Mouse (Mus musculus): ENCODE results near the gene St14.
"Not testable (repeated sequence)": the region's sequence is repeated elsewhere in the genome, so short reads cannot be mapped to it uniquely, and the experiment has no call there.

The St14 gene

DNA sequence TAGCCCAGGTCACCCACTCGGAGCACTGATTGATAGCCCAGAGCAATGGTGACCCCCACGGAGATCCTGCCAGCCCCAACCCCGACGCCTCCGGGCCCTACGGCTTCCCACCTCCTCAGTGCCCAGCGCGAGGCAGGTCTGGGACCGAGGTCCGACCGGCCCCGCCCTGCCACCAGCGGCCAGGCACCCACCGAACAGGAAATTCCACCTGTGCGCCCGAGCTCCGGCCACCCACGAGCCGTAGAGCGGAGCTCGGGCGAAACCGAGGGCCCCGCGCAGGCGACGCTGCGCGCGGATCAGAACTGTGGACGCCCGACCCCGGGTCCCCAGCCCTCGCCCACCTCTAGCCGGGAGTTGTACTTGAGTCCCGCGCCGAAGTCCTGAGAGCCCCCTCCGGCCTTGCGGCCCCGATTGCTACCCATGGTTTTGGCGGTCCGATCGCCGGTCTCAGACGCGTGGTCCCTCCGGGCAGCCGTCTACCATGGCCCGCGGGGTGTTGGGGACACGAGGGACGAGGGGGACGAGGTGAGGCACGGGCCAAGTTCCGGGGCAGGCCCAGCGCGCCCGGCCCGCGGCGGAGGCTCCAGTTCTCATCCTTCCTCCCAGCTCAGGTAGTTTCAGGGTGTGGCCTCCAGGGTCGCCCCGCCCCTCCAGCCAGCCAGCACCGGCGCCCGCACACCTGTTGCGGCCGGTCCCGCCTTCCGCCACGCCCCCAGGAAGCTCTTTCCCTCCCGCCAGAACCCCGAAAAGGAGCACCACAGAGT lies at the start of gene St14:
St14 (minus strand) TSS at position 649 of the 764 bp plus-strand sequence.
- peak in 1 of 2 experiments; percentile 51 for DNase-seq

DNA sequence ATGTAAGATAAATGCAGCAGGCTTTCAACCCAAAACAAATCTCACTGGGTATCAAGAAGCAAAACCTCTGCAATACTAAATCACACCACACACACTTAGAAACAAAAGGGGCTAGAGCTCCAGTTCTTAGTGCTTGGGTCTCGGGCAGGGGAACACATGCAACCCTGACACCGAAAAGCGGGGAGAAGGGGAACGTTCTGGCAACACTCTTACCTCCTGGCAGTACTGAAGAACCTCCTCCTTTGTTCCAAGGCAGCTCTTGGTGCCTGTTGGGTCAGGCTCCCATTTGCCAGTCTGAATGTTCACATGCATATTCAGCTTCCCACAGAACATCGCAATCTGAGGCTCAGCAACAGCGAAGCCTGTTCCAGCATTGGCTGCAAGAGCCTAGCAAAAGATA lies 46.0 kb upstream of the St14 start:
- no peak for DNase-seq

DNA sequence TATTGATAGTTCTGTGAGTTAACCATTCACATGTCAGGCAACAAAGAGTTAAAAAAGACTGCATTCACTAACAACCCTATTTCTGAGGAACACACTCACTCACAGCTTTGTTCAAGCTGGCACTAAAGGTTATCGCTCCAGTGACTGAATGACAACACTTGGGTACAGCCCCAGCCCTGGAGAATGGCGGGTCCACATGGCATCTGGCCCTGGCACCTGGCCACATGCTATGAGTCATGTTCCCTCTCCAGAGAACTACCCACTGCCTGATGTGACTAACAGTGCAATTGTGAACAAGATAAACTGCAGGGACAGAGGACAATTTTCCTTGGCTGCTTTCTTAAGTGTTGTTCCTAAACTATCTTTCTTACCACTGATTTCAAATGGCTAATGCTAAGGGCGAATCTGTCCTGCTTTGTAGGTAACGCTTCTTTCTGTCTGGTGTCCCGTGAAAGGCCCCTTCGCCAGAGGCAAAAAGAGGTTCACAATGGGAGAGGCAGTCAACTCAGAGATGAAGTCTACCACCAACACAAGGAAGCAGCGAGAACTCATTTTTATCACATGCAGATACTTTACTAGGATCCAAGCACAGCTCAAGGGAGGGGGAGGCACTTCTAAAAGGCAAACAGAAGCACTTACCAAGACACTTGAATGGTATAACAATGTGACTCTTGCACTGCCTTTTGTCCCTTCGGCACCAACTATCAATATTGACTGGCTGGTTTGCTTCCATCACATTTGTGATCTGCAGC lies 44.9 kb upstream of the St14 start:
- peak; percentile 84 to 91 for DNase-seq

DNA sequence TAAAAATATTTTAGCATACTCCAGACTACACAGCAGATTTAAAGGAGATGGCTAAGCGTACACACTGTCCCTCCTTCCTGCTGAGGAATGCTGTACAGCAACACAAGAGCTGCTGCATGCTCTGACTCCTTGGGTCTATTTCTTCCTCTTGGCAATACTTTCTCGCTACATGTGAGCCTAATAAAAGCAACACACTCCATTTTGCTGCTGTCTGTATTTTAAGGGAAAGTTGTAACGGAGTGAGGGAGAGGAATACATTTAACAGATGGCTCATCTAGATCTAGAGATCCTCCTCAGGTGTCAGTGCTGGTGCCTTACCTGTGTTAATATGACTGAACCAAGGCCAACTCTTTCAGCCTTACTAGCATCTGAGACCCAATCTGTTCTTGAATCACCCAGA lies 44.3 kb upstream of the St14 start:
- no peak for DNase-seq

DNA sequence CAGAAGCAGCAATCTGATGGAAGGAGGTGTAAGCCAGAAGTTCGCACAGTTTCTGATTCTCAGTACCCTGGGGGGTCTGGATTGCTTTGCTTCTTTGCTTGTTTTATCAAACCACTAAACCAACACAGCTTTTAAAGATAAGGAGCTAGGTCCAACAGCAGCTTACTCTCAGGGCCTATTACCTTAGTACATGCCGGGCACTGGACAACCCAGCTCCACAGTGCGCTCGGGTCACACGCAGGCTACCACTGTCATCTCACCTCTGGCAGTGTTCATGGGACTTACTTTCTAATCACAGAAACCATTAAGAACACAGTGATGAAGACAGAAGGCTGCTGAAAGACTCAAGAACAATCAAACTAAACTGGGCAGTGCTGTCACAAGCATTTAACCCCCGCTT lies 43.7 kb upstream of the St14 start:
- no peak for DNase-seq

DNA sequence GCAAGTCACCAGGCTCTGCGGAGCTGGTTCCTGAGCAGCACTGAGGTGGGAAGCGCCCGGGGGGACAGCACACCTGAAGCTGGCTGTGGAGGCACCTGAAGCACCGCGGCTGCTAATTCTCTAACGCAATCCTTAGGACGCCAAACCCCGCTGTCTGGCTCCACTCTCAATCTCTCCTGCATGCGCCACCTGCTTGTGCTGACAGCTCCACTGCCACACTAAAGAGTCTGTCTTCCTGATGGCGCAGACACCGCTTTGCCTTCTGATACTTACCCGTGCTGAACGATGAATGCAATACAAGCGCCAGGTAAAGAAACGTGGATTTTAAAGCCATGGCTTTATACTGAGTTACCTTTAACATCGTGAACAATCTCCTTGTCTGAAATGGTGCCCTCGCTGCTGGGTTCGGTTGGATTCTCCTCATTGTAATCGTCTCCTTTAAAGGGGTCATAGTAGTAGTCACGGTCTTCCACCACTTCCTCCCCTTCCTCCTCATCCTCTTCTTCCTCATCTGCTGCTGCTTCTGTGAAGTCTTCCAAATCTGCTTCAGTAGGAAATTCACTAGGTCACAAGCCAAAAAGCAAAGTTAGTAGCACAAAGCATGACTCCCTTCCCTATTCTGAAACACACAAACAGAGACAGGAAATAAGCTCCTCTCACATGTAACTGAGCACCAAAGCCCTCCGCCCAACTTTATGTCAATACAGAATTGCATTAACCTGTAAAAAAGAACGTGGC lies 36.9 kb upstream of the St14 start:
- no peak for DNase-seq

DNA sequence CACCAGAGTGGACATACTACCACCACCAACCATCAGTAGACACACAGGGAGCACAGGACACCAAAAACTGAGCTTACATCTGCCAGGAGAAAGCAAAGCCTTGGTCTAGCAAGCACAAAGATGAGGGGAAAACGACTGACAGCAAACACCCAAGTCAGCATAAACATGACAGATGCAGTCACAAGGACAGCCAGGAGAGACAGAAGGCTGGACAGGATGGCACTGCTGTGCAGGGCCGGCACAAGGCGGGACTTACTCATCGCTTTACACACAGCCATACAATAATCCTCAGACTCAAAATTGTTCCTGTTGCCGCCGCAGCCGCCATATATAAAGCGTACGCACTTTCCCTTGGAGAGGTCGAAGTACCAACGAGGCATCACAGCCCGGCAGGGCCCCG lies 35.7 kb upstream of the St14 start:
- peak; percentile 33 to 37 for DNase-seq

DNA sequence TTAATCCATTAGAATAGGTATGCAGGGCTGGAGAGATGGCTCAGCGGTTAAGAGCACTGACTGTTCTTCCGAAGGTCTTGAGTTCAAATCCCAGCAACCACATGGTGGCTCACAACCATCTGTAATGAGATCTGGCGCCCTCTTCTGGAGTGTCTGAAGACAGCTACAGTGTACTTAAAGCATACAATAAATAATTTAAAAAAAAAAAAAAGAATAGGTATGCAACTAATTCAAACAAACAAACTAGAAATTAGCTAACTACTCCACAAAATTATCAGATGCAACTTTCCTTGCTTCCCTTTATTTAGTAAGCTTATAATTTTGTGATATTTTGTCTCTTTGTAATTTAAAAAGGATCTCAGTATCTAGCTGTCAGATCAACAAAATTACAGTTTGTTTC lies 33.9 kb upstream of the St14 start:
- DNase-seq, result not testable (repeated sequence)

DNA sequence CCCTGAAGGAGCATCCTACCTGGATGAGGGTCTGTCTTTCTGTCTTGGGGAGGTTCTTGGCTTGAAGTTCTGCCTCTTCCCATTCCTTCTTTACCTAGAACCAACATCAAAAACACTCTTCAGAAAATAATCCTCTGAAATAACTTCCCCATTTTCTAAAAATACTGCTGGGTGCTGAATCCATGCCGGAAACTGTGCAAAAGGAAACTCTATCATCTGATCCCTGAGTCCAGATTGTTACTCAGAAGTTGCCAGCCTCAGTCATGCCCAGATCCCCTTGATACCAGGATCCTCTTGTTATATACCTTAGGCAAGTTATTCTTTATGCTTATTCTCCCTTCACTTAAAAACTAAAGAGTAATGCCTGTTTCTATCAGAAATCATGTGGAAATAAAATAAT lies 31.7 kb upstream of the St14 start:
- DNase-seq, result no peak

DNA sequence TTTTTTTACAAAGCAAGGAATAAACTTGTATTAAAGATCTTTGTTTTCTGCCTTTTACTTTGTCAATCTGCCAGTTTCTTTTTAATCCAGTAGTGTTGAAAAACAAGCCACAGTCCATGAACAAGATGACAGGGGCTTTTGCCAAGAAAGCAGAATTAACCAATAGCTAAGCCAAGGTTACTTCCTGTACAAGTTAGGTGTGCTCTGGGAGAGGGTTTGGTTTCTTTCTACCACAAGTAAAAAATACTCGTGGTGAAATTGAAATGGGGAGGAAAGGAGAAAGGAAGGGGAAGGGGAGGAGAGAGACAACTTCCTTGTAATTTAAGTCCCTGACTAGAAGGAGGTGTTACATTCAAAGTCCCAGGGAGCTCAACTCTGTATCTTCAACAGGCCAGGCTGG lies 31.3 kb upstream of the St14 start:
- no peak for DNase-seq

DNA sequence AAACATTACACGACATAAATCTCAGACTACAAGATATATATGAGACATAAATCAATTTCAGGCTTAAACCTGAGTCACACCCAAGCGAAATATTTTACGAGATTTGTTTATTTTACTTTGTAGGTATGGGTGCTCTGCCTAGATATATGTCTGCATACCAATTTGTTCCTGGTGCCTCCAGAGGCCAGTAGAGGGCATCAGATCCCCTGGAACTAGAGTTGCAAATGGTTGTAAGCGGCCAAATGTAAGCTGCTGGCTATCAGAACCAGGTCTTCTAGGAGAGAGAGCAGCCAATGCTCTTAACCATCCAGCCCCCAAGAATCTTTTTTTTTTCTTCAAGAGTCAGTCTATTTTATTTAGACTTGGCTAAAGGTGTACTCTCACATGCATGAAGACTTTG lies 28.3 kb upstream of the St14 start:
- DNase-seq, result peak in 1 of 2 experiments; percentile 47

DNA sequence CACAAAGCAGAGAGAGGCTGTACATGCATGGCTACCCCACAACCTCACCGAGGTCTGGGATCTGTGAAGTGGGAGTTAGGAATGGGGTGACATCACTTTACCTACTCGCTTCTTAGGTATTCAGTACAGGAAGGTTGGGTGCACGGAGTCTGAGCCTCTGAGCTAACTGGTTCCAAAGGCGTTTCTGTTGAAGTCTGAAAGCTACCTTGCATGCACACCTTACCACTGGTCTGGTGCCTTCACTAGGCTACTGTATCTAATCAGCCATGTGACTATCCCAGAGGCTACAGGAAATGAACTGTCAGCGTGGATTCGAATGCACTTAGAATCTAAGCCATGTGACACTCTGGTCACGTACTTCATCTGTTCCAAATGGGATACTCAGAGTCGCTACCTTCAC lies 24.9 kb upstream of the St14 start:
- DNase-seq, result no peak

DNA sequence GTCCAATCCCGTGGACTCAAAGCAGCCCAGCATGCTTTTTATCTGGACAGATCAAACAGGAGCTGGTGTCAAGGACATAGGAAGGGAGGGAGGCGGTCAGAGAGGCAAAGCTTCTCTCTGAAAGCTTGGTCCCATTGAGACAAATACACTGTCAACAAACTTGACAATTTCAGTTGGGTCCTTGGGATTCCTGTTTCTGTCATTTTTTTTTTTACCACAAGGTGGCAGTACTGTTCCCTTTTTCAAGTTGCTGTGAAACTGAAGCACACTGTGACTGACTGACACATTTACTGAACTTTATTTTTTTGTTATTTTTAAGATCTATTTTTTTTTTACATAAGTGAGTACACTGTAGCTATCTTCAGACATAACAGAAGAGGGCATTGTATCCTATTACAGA lies 19.4 kb upstream of the St14 start:
- DNase-seq, result no peak

DNA sequence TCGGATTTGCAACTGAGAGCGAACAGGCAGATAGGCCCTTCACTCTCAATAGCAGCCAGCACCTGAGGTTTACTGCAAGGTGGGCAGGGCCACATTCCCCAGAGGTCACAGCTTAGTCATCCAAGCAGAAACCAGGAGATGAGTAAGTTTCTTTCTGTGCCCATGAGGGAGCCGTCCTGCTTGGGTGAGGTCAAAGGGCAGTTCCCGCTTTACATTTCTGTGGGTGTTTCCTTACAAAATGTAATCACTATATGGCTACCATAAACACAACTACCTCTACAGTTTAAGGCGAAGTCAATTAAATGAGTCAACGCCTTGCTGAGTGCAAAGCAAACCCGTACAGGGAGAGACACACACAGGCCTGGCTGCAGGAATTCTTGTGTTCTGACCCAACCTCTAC lies 16.5 kb upstream of the St14 start:
- DNase-seq, result no peak

DNA sequence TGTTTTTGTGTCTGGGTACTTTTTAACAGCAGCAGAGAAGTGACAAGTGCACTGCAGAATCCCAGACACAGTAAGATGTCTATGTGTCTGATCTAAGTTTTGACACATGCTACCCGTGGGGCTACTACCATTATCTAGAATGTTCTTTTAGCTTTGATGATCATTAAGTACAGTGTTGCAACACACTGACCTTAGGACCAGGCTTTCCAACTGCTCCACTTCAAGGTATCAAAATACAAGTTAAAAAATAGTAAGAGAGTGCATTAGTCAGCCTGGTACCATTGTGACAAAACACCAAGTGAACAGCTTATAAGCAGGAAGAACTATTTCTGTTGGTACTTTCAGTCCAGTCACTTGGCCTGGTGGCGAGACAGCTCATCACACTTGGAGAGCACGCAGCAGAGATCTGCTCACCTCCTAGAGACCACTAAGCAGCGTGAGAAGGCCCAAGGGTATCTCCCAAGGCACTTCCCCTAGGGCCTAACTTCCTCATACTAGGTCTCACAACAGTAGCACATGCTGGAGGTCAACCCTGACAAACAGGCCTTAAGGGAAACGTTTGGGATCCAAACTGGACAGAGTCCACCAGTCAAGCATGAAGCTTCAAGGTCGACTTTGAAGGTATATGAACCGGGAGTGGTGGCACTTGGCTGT lies 13.7 kb upstream of the St14 start:
- DNase-seq, result no peak

DNA sequence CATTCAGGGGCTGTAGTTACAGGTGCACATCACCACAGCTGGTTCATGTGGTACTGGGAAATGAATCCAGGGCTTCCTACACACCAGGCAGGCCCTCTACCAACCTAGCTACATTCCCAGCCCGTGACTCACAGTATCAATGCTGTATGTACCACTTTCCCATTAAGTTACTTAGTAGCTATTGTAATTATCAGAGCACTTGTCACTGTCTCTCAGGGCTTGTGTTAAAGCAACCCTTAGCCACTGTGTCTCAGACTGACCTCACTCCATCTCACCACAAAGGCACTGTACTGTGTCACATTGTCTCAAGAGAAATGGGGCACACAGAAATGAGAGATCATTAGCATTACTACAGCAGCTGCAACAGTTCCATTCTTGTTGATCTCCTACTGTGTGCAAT lies 11.3 kb upstream of the St14 start:
- no peak for DNase-seq

DNA sequence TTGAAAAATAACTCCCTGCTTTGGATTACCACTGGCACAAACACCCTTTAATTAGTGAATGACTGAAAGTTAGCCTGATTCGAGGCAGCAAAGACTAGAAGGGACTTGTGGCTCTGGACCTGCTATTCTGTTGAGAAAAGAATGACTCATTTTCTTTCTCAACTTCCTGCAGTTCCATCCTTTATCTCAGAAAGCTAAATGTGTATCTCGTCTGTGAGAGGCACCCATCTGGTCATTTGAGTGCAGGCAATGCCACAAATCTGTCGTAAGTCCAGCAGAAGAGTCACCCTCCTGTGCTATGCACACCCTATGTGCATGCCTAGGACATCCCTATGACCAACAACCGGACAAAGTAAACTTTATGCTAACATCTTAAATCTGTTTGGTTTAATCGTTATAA lies 1.5 kb upstream of the St14 start:
- no peak for DNase-seq

DNA sequence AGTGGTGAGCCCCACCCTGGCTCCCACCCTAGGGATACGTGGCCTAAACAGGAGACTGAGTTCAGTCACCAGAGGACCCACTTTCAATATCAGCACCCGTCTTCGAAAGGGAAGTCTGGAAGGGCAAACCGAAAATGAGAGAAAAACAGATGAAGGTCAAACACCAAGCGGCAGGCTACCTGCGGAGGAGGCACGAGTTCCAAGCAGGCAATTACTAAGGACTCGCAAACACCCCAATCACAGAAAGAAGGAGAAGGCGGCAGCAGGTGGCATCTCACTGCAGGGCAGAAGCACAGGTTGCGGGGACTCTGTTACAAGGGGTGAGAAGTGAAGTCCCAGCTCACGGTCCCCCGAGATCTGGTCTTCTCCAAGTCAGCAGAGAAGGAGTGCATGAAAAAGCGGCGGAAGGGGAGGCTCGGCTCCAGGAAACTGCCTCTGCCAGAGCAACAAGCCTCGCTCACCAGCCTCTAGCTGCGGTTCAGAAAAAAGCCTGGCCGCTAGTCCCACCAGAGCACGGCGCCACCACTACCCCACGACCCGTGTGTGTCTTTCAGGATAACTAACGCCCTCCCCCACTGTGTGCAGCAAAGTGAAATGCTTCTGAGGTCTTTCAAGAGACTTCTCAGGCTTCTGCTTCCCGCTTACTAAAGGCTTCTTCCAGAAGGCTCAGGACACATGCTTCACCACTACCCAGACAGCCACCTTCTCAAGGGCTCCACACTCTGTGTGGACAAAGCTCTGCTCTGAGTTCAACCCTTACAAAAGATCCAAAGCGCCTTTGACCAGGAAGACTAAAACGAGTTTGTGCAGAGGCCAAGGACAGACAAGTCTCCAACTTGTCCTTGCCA lies 1.1 kb downstream of the St14 start:
- DNase-seq, result no peak

DNA sequence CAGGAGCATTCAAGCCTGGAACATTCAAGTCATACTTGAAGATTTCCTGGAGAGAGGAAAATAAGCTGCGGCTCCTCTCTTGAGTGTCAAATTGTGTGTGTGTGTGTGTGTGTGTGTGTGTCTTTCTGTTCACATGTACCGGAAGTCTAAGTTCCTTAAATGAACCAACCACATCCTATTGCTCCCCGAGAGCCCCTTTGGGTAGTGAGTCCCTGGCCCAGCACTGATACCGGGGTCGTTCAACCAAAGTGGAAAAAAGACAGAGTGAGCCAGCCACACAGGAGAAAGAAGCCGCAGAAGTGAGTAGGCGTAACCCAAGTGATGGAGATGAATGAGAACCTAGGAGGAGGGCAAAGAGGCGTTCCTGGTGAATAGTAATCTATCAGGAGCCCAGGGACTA lies 1.7 kb downstream of the St14 start:
- no peak for DNase-seq

DNA sequence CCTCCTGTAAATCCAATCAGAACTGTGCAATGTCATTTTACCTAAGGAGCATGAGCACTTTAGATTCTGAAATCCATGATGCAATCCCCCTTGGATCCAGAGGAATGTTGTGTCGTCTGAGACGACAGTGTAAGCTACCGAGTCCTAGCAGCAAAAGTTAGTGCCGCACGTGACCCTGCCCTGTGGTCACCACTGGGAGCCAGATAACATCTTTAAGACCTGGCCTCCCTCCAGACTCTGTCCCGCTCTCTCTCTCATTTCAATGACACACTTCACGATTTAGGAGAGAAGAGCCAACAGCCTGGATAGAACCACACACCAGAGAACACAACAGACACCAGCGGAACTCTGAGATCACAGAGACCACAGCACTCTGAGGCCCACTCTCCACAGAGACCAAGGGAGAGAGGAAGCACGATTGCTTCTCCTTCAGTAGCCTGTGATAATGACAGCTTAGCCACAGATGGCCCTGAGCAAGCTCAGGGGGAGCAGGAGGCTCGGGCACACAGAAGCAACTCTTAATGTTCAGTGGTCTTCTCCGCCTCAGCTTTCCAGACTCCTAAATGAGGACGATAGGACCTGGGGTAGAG lies 3.7 kb downstream of the St14 start:
- no peak for DNase-seq

DNA sequence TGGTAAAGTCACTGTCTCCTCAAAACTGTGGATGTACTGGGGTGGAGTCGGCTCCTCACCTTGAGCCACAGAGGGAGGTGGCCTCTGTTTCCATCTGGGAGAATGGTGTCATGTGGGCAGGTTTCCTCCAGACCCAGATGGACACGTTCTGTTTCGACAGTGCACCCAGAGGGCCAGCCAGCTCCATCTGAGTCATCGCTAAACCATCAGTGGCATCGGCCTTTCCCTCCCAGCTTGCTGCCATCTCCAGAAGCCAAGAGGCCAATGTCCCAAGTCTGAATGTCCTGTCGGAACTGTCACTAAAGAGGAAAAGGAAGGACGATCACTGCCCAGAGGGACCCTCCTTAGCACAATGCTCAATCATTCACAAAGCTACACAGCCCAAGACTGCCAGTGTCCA lies 5.6 kb downstream of the St14 start:
- peak in 1 of 2 experiments; percentile 28 for DNase-seq

DNA sequence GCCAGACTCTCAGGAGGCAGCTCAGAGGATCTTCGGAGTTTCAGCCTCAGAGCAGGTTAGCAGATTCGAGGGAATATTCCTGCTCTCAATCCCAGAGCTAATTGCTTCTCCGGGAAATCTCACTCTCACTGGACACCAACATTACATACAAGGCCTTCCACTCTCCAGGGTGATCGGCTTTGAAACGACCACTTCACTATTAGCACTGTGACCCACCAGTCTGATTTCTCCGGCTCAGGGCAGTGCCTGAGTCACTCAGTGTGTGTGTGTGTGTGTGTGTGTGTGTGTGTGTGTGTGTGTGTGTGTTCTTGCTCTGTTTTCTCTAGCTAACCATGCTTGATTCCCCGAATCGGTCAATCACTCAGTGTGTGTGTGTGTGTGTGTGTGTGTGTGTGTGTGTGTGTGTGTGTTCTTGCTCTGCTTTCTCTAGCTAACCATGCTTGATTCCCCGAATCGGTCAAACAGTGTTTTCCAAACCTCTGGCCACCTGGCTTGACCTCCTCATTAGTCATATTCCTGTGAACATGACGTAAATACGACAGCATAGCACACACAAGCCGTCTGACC lies 9.1 kb downstream of the St14 start:
- no peak for DNase-seq
